Mouse (Mus musculus): ENCODE measurements around the gene Ip6k3. TPM values are rescaled to one million over a fixed set of nuclear protein-coding genes. Genes with fewer than 3 reads are reported as not detected.

Ip6k3 gene
- polyA plus RNA-seq, 1 experiment from 2014 or later: 0.91 TPM

DNA sequence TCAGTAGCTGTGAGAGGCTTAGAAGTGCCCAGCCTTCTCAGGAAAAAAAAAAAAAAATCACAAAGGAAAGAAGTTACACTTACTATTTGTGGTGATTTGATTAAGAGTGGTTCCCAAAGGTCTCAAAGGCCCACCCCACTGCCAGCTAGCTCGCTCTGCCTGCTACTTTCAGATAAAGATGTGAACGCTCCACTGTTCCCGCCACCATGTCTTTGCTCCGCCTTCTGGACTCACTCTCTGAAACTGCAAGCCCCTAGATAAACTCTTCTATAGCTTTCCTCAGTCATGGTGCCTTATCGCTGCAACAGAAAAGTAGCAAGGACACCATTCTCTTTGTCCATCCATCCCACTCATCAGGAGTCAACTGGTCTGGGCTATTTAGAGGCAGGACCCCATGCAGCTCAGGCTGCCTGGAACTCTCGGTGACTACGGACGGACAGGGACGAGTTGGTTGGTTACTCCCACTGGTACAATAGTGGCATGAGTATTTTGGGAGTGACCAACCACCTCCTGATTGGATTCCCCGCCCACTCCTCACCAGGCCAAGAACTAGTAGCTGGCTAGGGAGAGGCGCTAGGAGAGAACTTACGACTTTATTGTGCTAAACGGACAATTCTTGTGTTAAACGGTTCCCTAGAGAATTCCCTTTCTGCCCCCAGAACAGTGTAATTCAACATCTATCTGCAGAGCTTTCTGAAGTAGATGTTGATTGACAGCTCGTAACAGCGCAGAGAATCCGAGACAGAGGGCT, 11.0 kb upstream of the Ip6k3 start:
- H3K9me3 ChIP-seq (ENCODE audit: low read length): no peaks in the 10 kb centered on the region
- no peak for ATAC-seq
- H3K4me1 ChIP-seq (ENCODE audit: insufficient read depth, low read depth, low read length): no peaks in the 10 kb centered on the region
- no peak overlapping the region for H3K27ac ChIP-seq (ENCODE audit: low read length)
- no peaks in the 10 kb centered on the region for H3K36me3 ChIP-seq (ENCODE audit: insufficient read depth, low read length)
- no peaks in the 10 kb centered on the region for H3K27me3 ChIP-seq (replicated peaks; ENCODE audit: insufficient read depth, low read length)
- no peak for DNase-seq (ENCODE audit: low spot score)
- WGBS: 91% methylated on average over 17 of the region's 17 CpGs
- TF ChIP-seq CTCF (IDR thresholded peaks at IDR 0.05) (no peak), EP300 (IDR thresholded peaks at IDR 0.05) (no peak)
- no peak overlapping the region for H3K4me2 ChIP-seq (replicated peaks; ENCODE audit: low read depth, low read length)
- no peak overlapping the region for H3K4me3 ChIP-seq (ENCODE audit: low read depth, low read length)
- H3K9ac ChIP-seq (replicated peaks; ENCODE audit: low read depth): no peak overlapping the region

DNA sequence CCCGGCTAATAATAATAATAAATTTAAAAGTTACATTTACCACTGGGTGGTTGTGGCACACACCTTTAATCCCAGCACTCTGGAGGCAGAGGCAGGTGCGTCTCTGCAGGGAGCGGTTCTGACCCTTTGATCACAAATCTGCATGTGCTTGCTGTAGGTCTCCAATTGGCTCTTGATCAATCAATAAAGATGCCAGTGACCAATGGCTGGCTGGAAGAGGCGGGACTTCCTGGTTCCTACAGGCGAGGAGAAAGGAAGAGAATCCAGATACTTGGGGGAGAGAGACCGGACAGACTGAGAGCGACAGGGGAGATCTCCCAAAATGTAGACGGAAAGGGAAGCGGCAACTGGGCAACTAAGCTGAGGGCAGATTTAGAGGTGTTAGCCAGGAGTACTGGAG, 10.4 kb upstream of the Ip6k3 start:
- no peaks in the 10 kb centered on the region for H3K9me3 ChIP-seq (ENCODE audit: low read length)
- H3K27me3 ChIP-seq (replicated peaks; ENCODE audit: insufficient read depth, low read length): no peaks in the 10 kb centered on the region
- TF ChIP-seq EP300 (IDR thresholded peaks at IDR 0.05) (no peak), CTCF (IDR thresholded peaks at IDR 0.05) (no peak)
- no peak overlapping the region for H3K9ac ChIP-seq (replicated peaks; ENCODE audit: low read depth)
- no peak for DNase-seq (ENCODE audit: low spot score)
- 87% methylated on average over 9 of the region's 9 CpGs for WGBS
- no peaks in the 10 kb centered on the region for H3K4me1 ChIP-seq (ENCODE audit: insufficient read depth, low read depth, low read length)
- H3K4me3 ChIP-seq (ENCODE audit: low read depth, low read length): no peak overlapping the region
- no peak for ATAC-seq
- no peaks in the 10 kb centered on the region for H3K36me3 ChIP-seq (ENCODE audit: insufficient read depth, low read length)
- H3K4me2 ChIP-seq (replicated peaks; ENCODE audit: low read depth, low read length): no peak overlapping the region
- H3K27ac ChIP-seq (ENCODE audit: low read length): no peak overlapping the region

DNA sequence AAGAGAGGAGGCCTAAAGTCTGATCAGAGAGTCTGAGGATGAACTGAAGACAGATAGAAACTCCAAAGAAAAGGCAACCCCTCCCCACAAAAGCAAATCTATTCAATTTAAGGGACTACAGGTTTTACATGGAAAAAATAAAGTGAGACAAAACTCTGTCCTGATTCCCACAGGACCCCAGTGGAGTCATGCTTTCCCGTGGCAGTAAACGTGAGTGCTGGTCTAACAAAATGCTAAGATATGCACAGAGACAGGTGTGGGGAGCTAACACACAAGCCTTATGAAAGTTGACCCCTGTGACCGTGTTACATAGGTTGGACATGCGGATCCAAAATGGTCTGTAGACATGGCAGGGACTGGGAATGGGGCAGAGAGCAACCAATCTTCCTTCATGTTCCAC, 9.2 kb upstream of the Ip6k3 start:
- Histone ChIP-seq H3K4me3 (ENCODE audit: low read depth, low read length) (no peak overlapping the region), H3K4me2 (replicated peaks; ENCODE audit: low read depth, low read length) (no peak overlapping the region), H3K9ac (replicated peaks; ENCODE audit: low read depth) (no peak overlapping the region), H3K4me1 (ENCODE audit: insufficient read depth, low read depth, low read length) (no peaks in the 10 kb centered on the region), H3K27ac (ENCODE audit: low read length) (no peak overlapping the region), H3K9me3 (ENCODE audit: low read length) (no peaks in the 10 kb centered on the region), H3K36me3 (ENCODE audit: insufficient read depth, low read length) (no peaks in the 10 kb centered on the region), H3K27me3 (replicated peaks; ENCODE audit: insufficient read depth, low read length) (no peaks in the 10 kb centered on the region)
- TF ChIP-seq CTCF (IDR thresholded peaks at IDR 0.05) (no peak), EP300 (IDR thresholded peaks at IDR 0.05) (no peak)
- DNase-seq (ENCODE audit: low spot score) (no peak), ATAC-seq (no peak)
- 87% methylated on average over 4 of the region's 4 CpGs for WGBS

DNA sequence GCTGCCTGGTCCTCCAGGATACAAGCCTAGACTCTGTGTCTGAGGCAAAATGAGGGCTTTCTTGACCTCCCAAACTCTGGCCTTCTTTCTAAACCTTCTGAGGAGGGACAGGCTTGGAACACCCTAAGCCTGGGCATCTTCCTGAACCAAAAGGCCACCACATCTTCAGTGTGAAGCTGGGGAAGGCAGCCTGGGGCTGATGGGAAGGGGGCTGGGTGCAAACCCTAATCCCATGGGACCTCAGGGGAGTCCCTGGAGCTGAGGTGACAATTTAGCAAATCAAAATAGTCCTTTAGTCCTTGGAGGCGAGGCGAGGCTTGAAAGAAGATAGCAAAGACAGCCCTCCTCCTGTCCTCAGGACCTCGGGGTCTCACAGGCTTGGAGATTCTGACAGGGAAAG, 8.7 kb upstream of the Ip6k3 start:
- no peak overlapping the region for H3K27ac ChIP-seq (ENCODE audit: low read length)
- WGBS: 58% methylated on average over 3 of the region's 3 CpGs
- no peaks in the 10 kb centered on the region for H3K36me3 ChIP-seq (ENCODE audit: insufficient read depth, low read length)
- no peak overlapping the region for H3K4me3 ChIP-seq (ENCODE audit: low read depth, low read length)
- DNase-seq (ENCODE audit: low spot score) (no peak), ATAC-seq (no peak)
- no peak for TF ChIP-seq CTCF (IDR thresholded peaks at IDR 0.05)
- no peak for TF ChIP-seq EP300 (IDR thresholded peaks at IDR 0.05)
- H3K4me1 ChIP-seq (ENCODE audit: insufficient read depth, low read depth, low read length): no peaks in the 10 kb centered on the region
- no peaks in the 10 kb centered on the region for H3K9me3 ChIP-seq (ENCODE audit: low read length)
- H3K4me2 ChIP-seq (replicated peaks; ENCODE audit: low read depth, low read length): no peak overlapping the region
- no peaks in the 10 kb centered on the region for H3K27me3 ChIP-seq (replicated peaks; ENCODE audit: insufficient read depth, low read length)
- no peak overlapping the region for H3K9ac ChIP-seq (replicated peaks; ENCODE audit: low read depth)

DNA sequence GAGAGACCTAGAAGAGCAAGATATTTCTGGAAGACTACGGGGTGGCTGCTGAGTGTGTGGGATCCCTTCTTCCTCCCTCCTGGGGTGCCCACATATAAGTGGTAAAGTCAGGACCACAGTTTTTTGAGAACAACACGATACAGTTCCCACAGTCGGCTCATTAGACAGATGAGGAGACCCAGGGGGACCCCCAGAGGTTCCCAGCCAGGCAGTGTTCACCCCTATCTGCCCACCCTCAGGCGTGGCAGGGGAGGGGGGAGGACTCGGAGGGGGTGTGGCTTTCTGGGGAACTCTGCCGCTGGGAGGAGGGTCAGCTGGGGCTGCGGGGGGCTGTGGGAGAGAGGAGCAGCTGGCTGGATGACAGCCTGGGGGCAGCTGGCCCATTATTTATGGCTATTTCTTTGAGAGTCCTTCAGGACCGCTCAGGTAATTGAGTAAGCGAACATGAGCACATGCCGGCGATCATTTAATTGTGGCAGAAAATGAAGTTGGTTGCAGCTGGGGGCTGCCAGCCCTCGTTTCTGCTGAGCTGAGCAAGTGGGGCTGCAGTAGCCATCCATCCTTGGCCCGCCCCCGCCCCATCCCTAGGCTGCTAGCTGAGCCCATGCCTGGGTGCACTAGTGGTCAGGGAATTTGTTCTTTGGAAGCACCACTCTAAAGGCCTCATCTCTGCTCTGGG, 7.7 kb upstream of the Ip6k3 start:
- DNase-seq (ENCODE audit: low spot score): no peak
- ATAC-seq: no peak
- no peaks in the 10 kb centered on the region for H3K9me3 ChIP-seq (ENCODE audit: low read length)

DNA sequence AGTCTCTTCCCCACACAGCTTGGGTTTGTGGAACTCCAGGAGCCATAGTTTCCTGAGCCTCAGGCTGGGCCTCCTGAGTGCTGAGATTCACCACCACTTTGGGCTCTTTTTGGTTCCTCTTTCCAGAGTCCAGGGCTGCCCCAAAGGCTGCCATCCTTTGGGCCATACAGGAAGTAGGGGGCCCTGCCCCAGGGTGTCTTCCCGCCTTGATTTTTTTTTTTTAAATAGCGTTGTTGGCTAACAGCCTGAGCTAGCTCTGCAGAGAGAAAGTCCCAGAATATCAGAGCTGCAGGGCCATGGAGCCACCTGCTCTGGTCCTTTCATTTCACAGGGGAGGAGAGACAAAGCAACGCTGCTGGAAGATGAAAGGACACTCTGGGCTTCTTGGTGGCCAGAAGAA, 6.1 kb upstream of the Ip6k3 start:
- no peaks in the 10 kb centered on the region for H3K27me3 ChIP-seq (replicated peaks; ENCODE audit: insufficient read depth, low read length)
- H3K9ac ChIP-seq (replicated peaks; ENCODE audit: low read depth): no peak overlapping the region
- no peak overlapping the region for H3K4me2 ChIP-seq (replicated peaks; ENCODE audit: low read depth, low read length)
- H3K36me3 ChIP-seq (ENCODE audit: insufficient read depth, low read length): no peaks in the 10 kb centered on the region
- DNase-seq (ENCODE audit: low spot score) (no peak), ATAC-seq (no peak)
- no peaks in the 10 kb centered on the region for H3K4me1 ChIP-seq (ENCODE audit: insufficient read depth, low read depth, low read length)
- 46% methylated on average over 3 of the region's 3 CpGs for WGBS
- H3K9me3 ChIP-seq (ENCODE audit: low read length): no peaks in the 10 kb centered on the region
- H3K4me3 ChIP-seq (ENCODE audit: low read depth, low read length): no peak overlapping the region
- TF ChIP-seq EP300 (IDR thresholded peaks at IDR 0.05) (no peak), CTCF (IDR thresholded peaks at IDR 0.05) (no peak)
- H3K27ac ChIP-seq (ENCODE audit: low read length): no peak overlapping the region

More for the DNA sequence above, 7.7 kb upstream of the Ip6k3 start:
- no peak overlapping the region for H3K4me3 ChIP-seq (ENCODE audit: low read depth, low read length)
- 31% methylated on average over 14 of the region's 14 CpGs for WGBS
- H3K4me2 ChIP-seq (replicated peaks; ENCODE audit: low read depth, low read length): no peak overlapping the region
- no peak for TF ChIP-seq CTCF (IDR thresholded peaks at IDR 0.05)
- TF ChIP-seq EP300 (IDR thresholded peaks at IDR 0.05): no peak
- H3K9ac ChIP-seq (replicated peaks; ENCODE audit: low read depth): no peak overlapping the region
- H3K27ac ChIP-seq (ENCODE audit: low read length): no peak overlapping the region
- H3K4me1 ChIP-seq (ENCODE audit: insufficient read depth, low read depth, low read length): no peaks in the 10 kb centered on the region
- H3K36me3 ChIP-seq (ENCODE audit: insufficient read depth, low read length): no peaks in the 10 kb centered on the region
- H3K27me3 ChIP-seq (replicated peaks; ENCODE audit: insufficient read depth, low read length): no peaks in the 10 kb centered on the region
